Mouse (Mus musculus): Measurements from ENCODE around the gene Mb21d2.

DNA sequence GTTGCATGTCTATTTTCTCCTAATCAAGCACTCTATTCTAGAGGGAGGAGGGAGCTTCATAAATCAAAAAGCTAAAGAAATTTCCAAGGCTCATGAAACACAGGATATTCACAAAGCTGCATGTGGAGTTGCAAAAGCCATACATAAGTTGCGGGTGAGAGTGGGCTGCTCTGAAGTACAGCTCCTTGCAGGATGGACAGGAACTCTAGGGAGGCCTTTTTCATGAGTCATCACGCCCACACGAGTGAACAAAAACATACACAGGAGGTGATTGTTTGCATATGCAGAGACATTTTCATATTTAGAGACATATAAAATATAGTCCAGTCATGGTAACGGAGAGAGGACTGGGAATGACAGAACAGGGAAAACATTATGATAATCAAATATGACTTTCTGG, 34.6 kb upstream of the Mb21d2 start:
- TF ChIP-seq CTCF (IDR thresholded peaks at IDR 0.05; ENCODE audit: extremely low read depth, insufficient read depth, low read length): no peak
- no peak for TF ChIP-seq POLR2A (IDR thresholded peaks at IDR 0.05; ENCODE audit: extremely low read depth, insufficient read depth, low read length)

Data from cortical plate, adult 2 months (tissue).